Mouse (Mus musculus) retina, adult 2 months (tissue): ENCODE results near the gene Dnajb8.

ENCODE experiments used
- DNase-seq: peaks from one replicate; pipeline ENCODE4 v3.0.0-alpha.2; 2012; ENCODE audit warnings: low read depth, low spot score

Gene Dnajb8

DNA sequence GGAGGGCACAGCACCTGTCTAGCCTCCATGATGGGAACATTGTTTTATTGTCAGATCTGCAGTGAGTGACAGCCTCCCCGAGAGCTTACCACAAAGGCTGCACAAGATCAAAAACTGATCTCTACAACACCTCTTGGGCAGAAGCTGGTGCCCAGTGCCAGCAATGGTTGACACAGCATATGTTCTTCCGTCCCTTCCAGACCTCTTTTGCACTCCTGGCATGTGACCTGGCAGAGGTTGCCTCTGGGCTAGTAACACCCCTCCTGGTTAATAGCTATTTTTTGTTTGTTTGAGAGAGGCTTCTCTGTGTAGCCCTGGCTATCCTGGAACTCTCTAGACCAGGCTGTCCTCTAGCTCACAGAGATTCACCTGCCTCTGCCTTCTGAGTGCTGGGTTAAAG lies 56.1 kb downstream of the Dnajb8 start:
- no peak for DNase-seq

DNA sequence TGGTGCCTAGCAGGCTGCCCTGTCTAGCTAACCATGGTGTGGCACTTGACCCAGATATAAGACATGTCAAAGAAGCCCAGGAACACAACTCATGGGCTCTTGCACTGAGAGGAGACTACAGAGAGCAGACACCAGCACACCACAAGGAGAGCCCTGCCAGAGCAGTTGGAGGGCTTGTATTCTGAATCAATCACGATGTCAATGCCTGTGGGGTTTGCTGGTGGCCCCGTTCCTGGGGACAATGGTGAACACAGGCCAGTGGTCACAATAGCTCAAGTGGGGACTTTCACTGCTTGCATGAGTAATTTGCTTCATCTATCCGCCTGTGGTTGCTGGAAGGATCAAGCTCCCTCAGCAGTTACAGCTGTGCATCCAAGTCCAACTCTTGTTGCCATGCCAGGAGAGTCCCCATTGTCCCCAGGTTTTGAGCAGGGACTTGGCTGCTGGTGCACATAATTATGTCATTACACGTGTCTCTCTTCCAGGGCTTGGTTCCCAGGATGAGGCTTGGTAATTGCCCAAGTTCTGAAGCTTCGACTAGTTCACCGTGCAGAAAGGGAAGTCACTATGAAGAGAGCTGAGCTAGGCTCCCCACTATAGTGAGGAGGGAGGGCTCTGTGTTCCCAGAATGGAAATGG lies 68.2 kb downstream of the Dnajb8 start:
- no peak for DNase-seq

DNA sequence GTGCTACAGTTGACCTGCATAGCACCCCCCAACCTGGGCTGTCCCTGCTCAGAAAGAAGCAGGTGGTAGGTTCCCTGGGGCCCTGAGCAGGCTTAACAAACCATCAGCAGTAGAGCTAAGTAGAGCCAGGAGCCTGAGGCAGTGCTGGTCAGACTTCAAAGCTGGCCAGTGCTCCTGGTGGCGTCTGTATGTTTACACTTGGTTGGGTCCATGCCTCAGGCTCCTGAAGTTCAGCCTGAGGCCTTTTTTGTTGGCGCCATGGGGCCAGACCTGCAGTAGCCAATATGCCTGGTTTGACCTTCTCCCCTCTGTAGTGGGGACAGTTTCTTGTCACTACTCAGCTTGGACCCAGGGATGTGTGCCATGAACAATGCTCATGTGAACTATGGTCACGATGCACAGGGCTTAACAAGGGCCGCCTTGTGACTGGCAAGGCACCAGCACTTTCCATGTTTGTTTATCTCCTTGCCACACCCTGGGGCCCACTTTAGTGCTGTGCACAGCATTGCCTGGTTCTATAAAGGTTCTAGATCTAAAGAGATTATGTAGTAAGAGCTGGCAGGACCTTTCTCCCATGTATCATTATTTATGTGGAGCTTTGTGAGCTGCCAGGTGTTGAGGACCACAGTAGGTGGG lies 70.3 kb downstream of the Dnajb8 start:
- no peak for DNase-seq

DNA sequence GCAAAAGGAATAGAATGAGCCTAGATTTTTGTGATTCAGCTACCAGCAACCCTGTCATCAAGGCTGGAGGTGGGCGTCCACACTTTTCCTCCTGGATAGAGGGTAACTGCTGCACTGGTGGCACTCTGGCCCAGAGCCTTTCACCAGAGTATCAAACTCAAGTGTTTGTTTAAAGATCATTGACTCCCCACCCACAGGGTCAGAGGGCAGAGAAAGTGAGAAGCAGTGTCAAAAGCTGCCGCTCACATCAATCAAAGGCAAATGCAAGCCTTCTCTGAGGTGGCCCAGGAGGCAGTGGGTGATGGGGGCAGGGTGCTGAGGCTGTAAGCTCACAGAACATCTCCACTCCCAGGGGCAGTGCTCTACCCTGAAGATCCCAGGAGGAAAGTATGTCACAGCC lies 77.4 kb downstream of the Dnajb8 start:
- DNase-seq, result no peak

DNA sequence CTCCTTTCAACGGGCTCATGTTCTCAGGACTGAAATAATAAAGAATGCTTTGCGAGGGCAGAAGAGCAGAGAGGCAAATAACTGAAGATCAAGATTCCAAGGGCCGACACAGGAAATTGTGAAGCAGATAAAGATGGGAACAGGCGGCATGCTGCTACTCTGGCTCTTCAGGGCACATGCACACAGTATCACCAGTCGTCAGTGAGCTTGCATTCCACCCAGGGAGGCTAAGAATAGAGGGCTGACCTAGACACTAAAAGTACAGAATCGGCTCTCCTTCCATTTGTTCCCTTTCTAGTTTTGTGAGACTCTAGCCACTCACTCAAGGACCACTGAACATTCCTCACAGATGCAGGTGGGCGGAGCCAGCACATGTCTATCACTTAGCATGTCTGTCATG lies 79.2 kb downstream of the Dnajb8 start:
- no peak for DNase-seq
